Mouse (Mus musculus) kidney, embryonic 16.5 days (tissue): Measurements from ENCODE around the gene Mettl25. TPM values are rescaled to one million over a fixed set of nuclear protein-coding genes. Genes with fewer than 3 reads are reported as not detected.

Experiments
- ATAC-seq: fragments of 200-750 bp; cut with Nextera tagmentation; 2 replicates; pipeline ENCODE4 v1.8.0; 2017; ENCODE audit warnings: moderate TSS enrichment; ENCODE audit not compliant: low FRiP score, low TSS enrichment
- H3K27ac ChIP-seq: fragments of 300-500 bp; sonication (generic); 2 replicates; pipeline ENCODE4 v1.5.1; 2014; ENCODE audit warnings: low read length
- H3K27me3 ChIP-seq: fragments of 300-500 bp; sonication (generic); 2 replicates; pipeline ENCODE4 v1.6.1; 2014; ENCODE audit warnings: low read length, control low read depth, mixed read lengths; ENCODE audit not compliant: insufficient read depth
- H3K36me3 ChIP-seq: fragments of 300-500 bp; sonication (generic); 2 replicates; pipeline ENCODE4 v1.6.1; 2014; ENCODE audit warnings: low read length, control low read depth, mixed read lengths; ENCODE audit not compliant: insufficient read depth
- H3K4me1 ChIP-seq: fragments of 300-500 bp; sonication (generic); 2 replicates; pipeline ENCODE4 v1.6.1; 2014; ENCODE audit warnings: low read length, control low read depth, mixed read lengths; ENCODE audit not compliant: insufficient read depth
- H3K4me2 ChIP-seq: fragments of 300-500 bp; sonication (generic); replicated peaks from 2 replicates; pipeline ENCODE4 v1.6.1; 2014; ENCODE audit warnings: low read depth, low read length
- H3K4me3 ChIP-seq: fragments of 300-500 bp; sonication (generic); 2 replicates; pipeline ENCODE4 v1.5.1; 2014; ENCODE audit warnings: mild to moderate bottlenecking, low read length
- H3K9ac ChIP-seq: fragments of 300-500 bp; sonication (generic); replicated peaks from 2 replicates; pipeline ENCODE4 v1.6.1; 2014; ENCODE audit warnings: low read length
- H3K9me3 ChIP-seq: fragments of 300-500 bp; sonication (generic); 2 replicates; pipeline ENCODE4 v1.6.1; 2016; ENCODE audit warnings: low read length, control low read depth
- WGBS: fragments of 180-500 bp; shearing (Covaris S2); extraction: QIAGEN DNeasy Blood & Tissue Kit; methylation state at CpG from one replicate; pipeline ENCODE4 v1.1.7; 2014; 5-methylcytosine and 5-hydroxymethylcytosine counted together
- polyA plus RNA-seq: library from polyadenylated mRNA; unstranded; fragments of >200 nt; fragmentation: Nextera tagmentation; extraction: Ambion mirVana; gene quantifications from 2 replicates; pipeline ENCODE4 v1.2.1, GENCODE M21; 2015

Gene Mettl25
- polyA plus RNA-seq, 1 experiment from 2014 or later, result 13.7 TPM

GRCm38 (mm10) chr10:105760046-105760445, 81.1 kb downstream of the Mettl25 start:
- Histone ChIP-seq H3K4me2 (no peak overlapping the region), H3K9ac (no peak overlapping the region), H3K27ac (no peak overlapping the region), H3K4me3 (no peak overlapping the region), H3K4me1 (no peaks in the 10 kb centered on the region), H3K36me3 (no peaks in the 10 kb centered on the region), H3K9me3 (no peaks in the 10 kb centered on the region), H3K27me3 (no peaks in the 10 kb centered on the region)
- 41% methylated on average over 7 of the region's 7 CpGs for WGBS
- no peak for ATAC-seq

DNA sequence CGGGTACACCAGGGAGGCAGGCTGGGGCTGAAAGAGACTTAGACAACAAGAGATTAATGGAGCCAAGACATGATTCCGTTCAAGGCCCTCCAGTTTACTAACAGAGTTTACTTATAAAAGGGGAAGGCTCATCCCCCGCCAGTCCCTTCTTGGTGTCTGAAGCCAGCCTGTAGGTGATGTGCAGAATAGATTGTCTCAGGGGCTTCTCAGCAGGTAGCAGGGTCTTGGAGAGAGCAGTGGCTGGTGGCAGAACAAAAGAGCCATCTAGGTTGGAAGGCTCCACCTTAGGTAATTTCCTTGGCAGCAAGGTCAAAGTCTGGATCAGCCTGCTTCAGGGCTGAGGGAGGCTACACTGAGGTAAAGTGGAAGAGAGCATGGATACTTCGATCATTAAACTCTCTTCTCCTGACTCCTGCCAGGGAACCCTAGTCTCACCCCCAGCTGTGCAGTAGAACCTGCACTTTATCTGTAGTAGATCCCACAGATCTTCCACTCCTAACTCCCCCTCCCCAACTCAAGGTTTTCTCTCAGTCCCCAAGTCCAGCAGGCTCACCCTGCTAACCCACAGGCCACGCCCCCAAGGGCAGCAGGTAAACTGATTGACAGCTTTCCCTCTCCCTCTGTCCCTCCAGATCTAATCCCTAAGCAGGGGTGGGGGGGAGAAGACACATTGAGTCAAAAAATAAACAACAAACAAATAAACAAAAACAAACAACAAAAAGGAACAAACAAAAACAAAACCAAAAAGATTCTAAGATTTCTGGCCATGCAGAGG, 87.2 kb downstream of the Mettl25 start:
- no peak for ATAC-seq
- H3K27ac ChIP-seq, result no peak overlapping the region
- H3K4me2 ChIP-seq, result no peak overlapping the region
- H3K36me3 ChIP-seq, result no peaks in the 10 kb centered on the region
- no peaks in the 10 kb centered on the region for H3K4me1 ChIP-seq
- H3K27me3 ChIP-seq, result no peaks in the 10 kb centered on the region
- H3K4me3 ChIP-seq, result no peak overlapping the region
- 85% methylated on average over 5 of the region's 5 CpGs for WGBS
- H3K9ac ChIP-seq, result no peak overlapping the region
- no peaks in the 10 kb centered on the region for H3K9me3 ChIP-seq

GRCm38 (mm10) chr10:105746019-105746418, 95.2 kb downstream of the Mettl25 start:
- no peaks in the 10 kb centered on the region for H3K27me3 ChIP-seq
- no peak for ATAC-seq
- no peak overlapping the region for H3K27ac ChIP-seq
- H3K4me2 ChIP-seq, result no peak overlapping the region
- H3K4me3 ChIP-seq, result no peak overlapping the region
- no peaks in the 10 kb centered on the region for H3K36me3 ChIP-seq
- H3K4me1 ChIP-seq, result no peaks in the 10 kb centered on the region
- H3K9ac ChIP-seq, result no peak overlapping the region
- no peaks in the 10 kb centered on the region for H3K9me3 ChIP-seq
- 62% methylated on average over 1 of the region's 1 CpGs for WGBS

- Histone ChIP-seq H3K4me3 (no peak overlapping the region), H3K36me3 (no peaks in the 10 kb centered on the region), H3K4me2 (no peak overlapping the region), H3K27ac (no peak overlapping the region), H3K9ac (no peak overlapping the region), H3K27me3 (no peaks in the 10 kb centered on the region), H3K9me3 (no peaks in the 10 kb centered on the region), H3K4me1 (no peaks in the 10 kb centered on the region)
- 62% methylated on average over 6 of the region's 6 CpGs for WGBS
- ATAC-seq, result no peak
Measured at GRCm38 (mm10) chr10:105741736-105742135, 99.4 kb downstream of the Mettl25 start.

DNA sequence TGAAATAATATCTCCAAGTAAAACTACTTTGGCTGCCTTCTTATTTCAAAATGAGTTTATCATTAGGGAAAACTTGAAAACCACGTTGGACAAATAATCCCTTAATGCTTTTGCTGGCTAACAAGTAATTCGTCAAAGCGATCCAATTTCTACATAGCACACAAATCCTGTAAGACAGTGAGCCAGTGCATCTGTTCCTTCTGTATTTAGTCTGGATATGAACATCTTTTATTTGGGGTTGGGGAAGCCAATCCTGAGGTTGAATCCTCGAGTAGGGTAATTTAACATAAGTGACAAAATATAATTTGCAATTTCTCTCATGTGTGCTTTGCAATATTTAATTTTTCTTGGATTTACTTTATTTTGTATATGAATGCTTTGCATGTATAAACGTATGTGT, 102.2 kb downstream of the Mettl25 start:
- H3K9me3 ChIP-seq, result no peaks in the 10 kb centered on the region
- H3K27me3 ChIP-seq, result no peaks in the 10 kb centered on the region
- no peak overlapping the region for H3K27ac ChIP-seq
- H3K36me3 ChIP-seq, result no peaks in the 10 kb centered on the region
- WGBS, result 61% methylated on average over 5 of the region's 5 CpGs
- ATAC-seq, result no peak
- no peak overlapping the region for H3K4me2 ChIP-seq
- H3K4me1 ChIP-seq, result no peaks in the 10 kb centered on the region
- no peak overlapping the region for H3K9ac ChIP-seq
- H3K4me3 ChIP-seq, result no peak overlapping the region

GRCm38 (mm10) chr10:105727798-105728197, 113.4 kb downstream of the Mettl25 start:
- no peak for ATAC-seq
- H3K4me1 ChIP-seq, result no peaks in the 10 kb centered on the region
- H3K9ac ChIP-seq, result no peak overlapping the region
- no peak overlapping the region for H3K27ac ChIP-seq
- H3K4me2 ChIP-seq, result no peak overlapping the region
- no peaks in the 10 kb centered on the region for H3K9me3 ChIP-seq
- no peaks in the 10 kb centered on the region for H3K27me3 ChIP-seq
- no peaks in the 10 kb centered on the region for H3K36me3 ChIP-seq
- H3K4me3 ChIP-seq, result no peak overlapping the region
- WGBS, result 90% methylated on average over 2 of the region's 2 CpGs

GRCm38 (mm10) chr10:105727353-105727752, 113.8 kb downstream of the Mettl25 start:
- ATAC-seq, result no peak
- no peak overlapping the region for H3K9ac ChIP-seq
- no peaks in the 10 kb centered on the region for H3K9me3 ChIP-seq
- no peaks in the 10 kb centered on the region for H3K36me3 ChIP-seq
- no peaks in the 10 kb centered on the region for H3K4me1 ChIP-seq
- 80% methylated on average over 6 of the region's 6 CpGs for WGBS
- H3K4me3 ChIP-seq, result no peak overlapping the region
- H3K27ac ChIP-seq, result no peak overlapping the region
- H3K27me3 ChIP-seq, result no peaks in the 10 kb centered on the region
- no peak overlapping the region for H3K4me2 ChIP-seq

DNA sequence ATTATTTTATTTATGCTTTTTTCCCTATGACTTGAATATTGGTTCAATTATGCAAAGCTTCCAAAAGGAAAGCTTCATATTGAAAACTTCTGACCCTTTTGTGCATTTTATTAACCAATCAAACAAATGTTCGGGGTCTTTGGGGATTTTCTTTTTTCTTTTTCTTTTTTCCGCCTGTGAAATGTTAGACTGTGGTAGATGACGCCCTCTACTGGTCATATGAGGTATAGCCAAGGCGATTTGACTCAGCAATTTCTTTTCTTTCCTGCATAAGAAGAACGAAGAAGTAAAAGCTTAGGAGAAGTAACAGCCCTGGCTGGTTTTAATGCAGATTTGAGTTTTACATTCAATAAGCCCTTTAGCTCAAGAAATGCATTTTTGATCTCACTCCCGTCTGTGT, 126.3 kb downstream of the Mettl25 start:
- no peak overlapping the region for H3K4me3 ChIP-seq
- no peaks in the 10 kb centered on the region for H3K9me3 ChIP-seq
- no peaks in the 10 kb centered on the region for H3K36me3 ChIP-seq
- no peak for ATAC-seq
- 11% methylated on average over 6 of the region's 6 CpGs for WGBS
- H3K27ac ChIP-seq, result no peak overlapping the region
- H3K4me2 ChIP-seq, result no peak overlapping the region
- no peaks in the 10 kb centered on the region for H3K27me3 ChIP-seq
- H3K9ac ChIP-seq, result no peak overlapping the region
- no peaks in the 10 kb centered on the region for H3K4me1 ChIP-seq

DNA sequence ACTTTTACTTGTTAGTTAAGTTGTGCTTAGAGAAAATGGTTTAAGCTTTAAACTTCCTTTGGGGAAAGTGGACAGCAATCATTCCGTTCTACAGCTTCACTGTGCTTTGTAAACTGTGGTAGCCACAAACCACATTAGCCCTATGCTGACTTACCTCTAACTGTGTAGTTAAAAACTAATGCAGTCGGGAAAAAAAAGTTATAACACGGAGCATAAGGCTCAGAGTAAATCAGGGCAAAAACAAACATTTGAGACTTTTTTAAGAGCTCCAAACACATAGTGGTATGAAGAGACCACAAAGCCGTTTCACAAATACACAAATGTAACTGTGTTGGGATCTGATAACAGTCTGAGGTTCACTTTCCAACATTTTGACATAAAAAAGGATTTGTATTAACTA, 126.8 kb downstream of the Mettl25 start:
- ATAC-seq, result no peak
- no peak overlapping the region for H3K27ac ChIP-seq
- H3K4me2 ChIP-seq, result no peak overlapping the region
- H3K27me3 ChIP-seq, result no peaks in the 10 kb centered on the region
- 38% methylated on average over 4 of the region's 4 CpGs for whole genome bisulfite sequencing
- H3K9me3 ChIP-seq, result no peaks in the 10 kb centered on the region
- H3K4me3 ChIP-seq, result no peak overlapping the region
- H3K4me1 ChIP-seq, result no peaks in the 10 kb centered on the region
- H3K9ac ChIP-seq, result no peak overlapping the region
- no peaks in the 10 kb centered on the region for H3K36me3 ChIP-seq

DNA sequence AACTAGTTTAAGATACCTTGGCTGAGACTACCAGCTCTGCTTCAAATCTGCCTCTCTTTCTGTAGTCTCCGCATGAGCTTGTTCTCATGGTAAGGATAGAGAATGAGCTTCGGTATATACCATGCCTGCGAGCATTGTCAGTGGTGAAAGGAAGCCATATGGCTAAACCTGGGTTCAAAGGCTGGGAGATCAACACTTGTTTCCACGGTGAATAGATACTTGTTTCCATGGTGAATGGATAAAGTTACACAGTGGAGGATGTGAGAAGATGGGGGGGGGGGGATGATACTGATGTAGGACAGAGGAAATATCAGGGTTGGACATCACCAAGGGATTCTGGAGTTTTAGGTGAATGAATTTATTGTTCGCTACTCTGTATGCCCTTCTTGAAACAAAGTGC, 128.0 kb downstream of the Mettl25 start:
- 66% methylated on average over 5 of the region's 5 CpGs for WGBS
- H3K27me3 ChIP-seq, result no peaks in the 10 kb centered on the region
- no peak for ATAC-seq
- H3K27ac ChIP-seq, result no peak overlapping the region
- H3K9me3 ChIP-seq, result no peaks in the 10 kb centered on the region
- no peak overlapping the region for H3K4me2 ChIP-seq
- H3K9ac ChIP-seq, result no peak overlapping the region
- no peak overlapping the region for H3K4me3 ChIP-seq
- no peaks in the 10 kb centered on the region for H3K36me3 ChIP-seq
- no peaks in the 10 kb centered on the region for H3K4me1 ChIP-seq
